Mouse (Mus musculus): Measurements from ENCODE around the gene Ntsr2. TPM values are rescaled to one million over a fixed set of nuclear protein-coding genes. Genes with fewer than 3 reads are reported as not detected.

Ntsr2 gene
- 0.39 and 0.48 TPM in 2 replicates for polyA plus RNA-seq (2015; fragmentation: Nextera tagmentation; extraction: Ambion mirVana)

DNA sequence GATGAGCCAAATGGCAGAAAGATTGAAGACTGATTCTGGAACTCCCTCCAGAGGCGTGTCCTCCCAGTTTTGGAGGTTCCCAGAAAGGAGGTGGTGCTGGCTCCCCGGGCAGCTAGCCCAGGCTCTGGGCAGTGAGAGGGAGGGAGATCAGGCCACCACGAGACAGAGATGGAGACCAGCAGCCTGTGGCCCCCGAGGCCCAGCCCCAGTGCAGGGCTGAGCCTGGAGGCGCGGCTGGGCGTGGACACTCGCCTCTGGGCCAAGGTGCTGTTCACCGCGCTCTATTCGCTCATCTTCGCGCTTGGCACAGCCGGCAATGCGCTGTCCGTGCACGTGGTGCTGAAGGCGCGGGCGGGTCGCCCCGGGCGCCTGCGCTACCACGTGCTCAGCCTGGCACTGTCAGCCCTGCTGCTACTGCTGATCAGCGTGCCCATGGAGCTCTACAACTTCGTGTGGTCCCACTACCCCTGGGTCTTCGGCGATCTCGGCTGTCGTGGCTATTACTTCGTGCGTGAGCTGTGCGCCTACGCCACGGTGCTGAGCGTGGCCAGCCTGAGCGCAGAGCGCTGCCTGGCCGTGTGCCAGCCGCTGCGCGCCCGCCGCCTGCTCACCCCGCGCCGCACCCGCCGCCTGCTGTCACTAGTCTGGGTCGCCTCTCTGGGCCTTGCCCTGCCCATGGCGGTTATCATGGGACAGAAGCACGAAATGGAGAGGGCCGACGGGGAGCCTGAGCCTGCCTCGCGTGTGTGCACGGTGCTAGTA is at the start of gene Ntsr2:
Gene Ntsr2, plus strand, starts transcription at position 51 of the 762 bp plus-strand sequence.
- TF ChIP-seq EP300 (IDR thresholded peaks at IDR 0.05) (no peak), CTCF (IDR thresholded peaks at IDR 0.05) (no peak)
- Histone ChIP-seq H3K27ac (ENCODE audit: low read length) (no peak within 1 kb of the TSS), H3K27me3 (replicated peaks; ENCODE audit: insufficient read depth, low read length) (peaks cover 25% of the 10 kb centered on the region; the same call in 1 of the 2 replicates), H3K4me2 (replicated peaks; ENCODE audit: low read depth, low read length) (peak within 1 kb of the TSS; percentile 27), H3K9me3 (ENCODE audit: low read length) (no peaks in the 10 kb centered on the region), H3K4me1 (ENCODE audit: insufficient read depth, low read depth, low read length) (no peaks in the 10 kb centered on the region), H3K9ac (replicated peaks; ENCODE audit: low read depth) (no peak within 1 kb of the TSS), H3K36me3 (ENCODE audit: insufficient read depth, low read length) (no peaks in the 10 kb centered on the region), H3K4me3 (ENCODE audit: low read depth, low read length) (no peak within 1 kb of the TSS)
- ATAC-seq: peak; percentile 93
- peak; percentile 68 for DNase-seq (ENCODE audit: low spot score)
- 7% methylated on average over 51 of the region's 58 CpGs for WGBS

GRCm38 (mm10) chr12:16605624-16606023 is 47.6 kb upstream of the Ntsr2 start:
- no peaks in the 10 kb centered on the region for H3K4me1 ChIP-seq (ENCODE audit: insufficient read depth, low read depth, low read length)
- no peak overlapping the region for H3K27ac ChIP-seq (ENCODE audit: low read length)
- no peaks in the 10 kb centered on the region for H3K9me3 ChIP-seq (ENCODE audit: low read length)
- H3K27me3 ChIP-seq (replicated peaks; ENCODE audit: insufficient read depth, low read length): no peaks in the 10 kb centered on the region
- no peak overlapping the region for H3K9ac ChIP-seq (replicated peaks; ENCODE audit: low read depth)
- WGBS: 54% methylated on average over 5 of the region's 5 CpGs
- H3K36me3 ChIP-seq (ENCODE audit: insufficient read depth, low read length): no peaks in the 10 kb centered on the region
- TF ChIP-seq EP300 (IDR thresholded peaks at IDR 0.05): no peak
- no peak for TF ChIP-seq CTCF (IDR thresholded peaks at IDR 0.05)
- no peak overlapping the region for H3K4me3 ChIP-seq (ENCODE audit: low read depth, low read length)
- DNase-seq (ENCODE audit: low spot score) (no peak), ATAC-seq (no peak)
- H3K4me2 ChIP-seq (replicated peaks; ENCODE audit: low read depth, low read length): no peak overlapping the region

GRCm38 (mm10) chr12:16610936-16611335 is 42.2 kb upstream of the Ntsr2 start, which contains the start of gene Lpin1:
Lpin1 (minus strand) TSS chr12:16610966.
- ATAC-seq: no peak

DNA sequence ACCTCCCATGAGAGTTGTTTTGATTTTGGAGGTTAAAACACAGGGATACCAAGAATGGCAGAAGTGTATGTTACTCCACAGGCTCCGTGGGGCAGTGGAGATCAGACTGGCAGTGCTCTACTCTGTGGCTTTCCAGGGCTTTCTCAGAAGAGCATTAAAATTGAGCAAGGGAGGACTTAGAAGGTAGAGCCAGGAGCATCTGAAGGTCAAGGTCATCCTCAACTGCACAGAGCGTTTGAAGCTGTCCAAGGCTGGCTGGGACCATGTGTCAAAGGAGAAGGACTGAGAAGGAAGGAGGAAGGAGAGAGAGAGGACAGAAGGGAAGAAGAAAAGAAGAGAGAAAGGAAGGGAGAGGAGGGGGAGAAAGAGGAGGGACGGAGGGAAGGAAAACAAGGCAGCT is 38.6 kb upstream of the Ntsr2 start:
- Histone ChIP-seq H3K27me3 (replicated peaks; ENCODE audit: insufficient read depth, low read length) (no peaks in the 10 kb centered on the region), H3K4me2 (replicated peaks; ENCODE audit: low read depth, low read length) (no peak overlapping the region), H3K9ac (replicated peaks; ENCODE audit: low read depth) (no peak overlapping the region), H3K9me3 (ENCODE audit: low read length) (no peaks in the 10 kb centered on the region), H3K4me1 (ENCODE audit: insufficient read depth, low read depth, low read length) (peaks cover 5% of the 10 kb centered on the region), H3K36me3 (ENCODE audit: insufficient read depth, low read length) (no peaks in the 10 kb centered on the region), H3K27ac (ENCODE audit: low read length) (no peak overlapping the region; the same call in 1 of the 2 replicates), H3K4me3 (ENCODE audit: low read depth, low read length) (no peak overlapping the region)
- DNase-seq (ENCODE audit: low spot score): peak; percentile 42
- no peak for TF ChIP-seq CTCF (IDR thresholded peaks at IDR 0.05)
- TF ChIP-seq EP300 (IDR thresholded peaks at IDR 0.05): no peak
- whole genome bisulfite sequencing: 31% methylated on average over 3 of the region's 3 CpGs
- no peak for ATAC-seq

More at GRCm38 (mm10) chr12:16610936-16611335, 42.2 kb upstream of the Ntsr2 start, which contains the start of gene Lpin1:
- Histone ChIP-seq H3K36me3 (ENCODE audit: insufficient read depth, low read length) (no peaks in the 10 kb centered on the region), H3K4me3 (ENCODE audit: low read depth, low read length) (no peak within 1 kb of the TSS), H3K27me3 (replicated peaks; ENCODE audit: insufficient read depth, low read length) (no peaks in the 10 kb centered on the region), H3K4me2 (replicated peaks; ENCODE audit: low read depth, low read length) (no peak within 1 kb of the TSS), H3K9ac (replicated peaks; ENCODE audit: low read depth) (no peak within 1 kb of the TSS), H3K9me3 (ENCODE audit: low read length) (no peaks in the 10 kb centered on the region), H3K4me1 (ENCODE audit: insufficient read depth, low read depth, low read length) (no peaks in the 10 kb centered on the region), H3K27ac (ENCODE audit: low read length) (no peak within 1 kb of the TSS)
- WGBS: 68% methylated on average over 2 of the region's 2 CpGs
- TF ChIP-seq CTCF (IDR thresholded peaks at IDR 0.05): no peak
- no peak for TF ChIP-seq EP300 (IDR thresholded peaks at IDR 0.05)
- DNase-seq (ENCODE audit: low spot score): no peak

DNA sequence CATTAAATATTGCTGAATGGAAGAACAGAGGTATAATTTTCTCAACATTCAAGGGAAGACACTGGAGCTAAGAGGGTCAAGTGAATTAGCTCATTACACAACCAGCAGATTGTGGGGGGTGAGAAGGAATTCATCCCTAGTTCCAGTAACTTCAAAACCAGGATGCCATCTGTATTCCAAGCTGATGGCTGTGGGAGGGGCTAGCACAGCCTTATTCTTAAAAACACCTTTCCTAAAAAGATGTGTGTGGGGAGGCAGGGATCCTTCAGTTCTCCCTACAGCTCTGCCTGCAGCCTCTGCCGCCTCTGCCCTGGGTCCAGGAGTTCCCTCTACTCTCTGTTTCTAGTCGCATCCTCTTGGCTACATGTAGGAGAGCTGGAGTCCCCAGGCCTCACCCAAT is 37.4 kb upstream of the Ntsr2 start:
- Histone ChIP-seq H3K4me3 (ENCODE audit: low read depth, low read length) (no peak overlapping the region), H3K27ac (ENCODE audit: low read length) (no peak overlapping the region), H3K9ac (replicated peaks; ENCODE audit: low read depth) (no peak overlapping the region), H3K36me3 (ENCODE audit: insufficient read depth, low read length) (no peaks in the 10 kb centered on the region), H3K4me2 (replicated peaks; ENCODE audit: low read depth, low read length) (no peak overlapping the region), H3K27me3 (replicated peaks; ENCODE audit: insufficient read depth, low read length) (no peaks in the 10 kb centered on the region), H3K9me3 (ENCODE audit: low read length) (no peaks in the 10 kb centered on the region), H3K4me1 (ENCODE audit: insufficient read depth, low read depth, low read length) (peaks cover 8% of the 10 kb centered on the region)
- no peak for DNase-seq (ENCODE audit: low spot score)
- 79% methylated on average over 2 of the region's 2 CpGs for WGBS
- TF ChIP-seq CTCF (IDR thresholded peaks at IDR 0.05) (no peak), EP300 (IDR thresholded peaks at IDR 0.05) (no peak)
- no peak for ATAC-seq

DNA sequence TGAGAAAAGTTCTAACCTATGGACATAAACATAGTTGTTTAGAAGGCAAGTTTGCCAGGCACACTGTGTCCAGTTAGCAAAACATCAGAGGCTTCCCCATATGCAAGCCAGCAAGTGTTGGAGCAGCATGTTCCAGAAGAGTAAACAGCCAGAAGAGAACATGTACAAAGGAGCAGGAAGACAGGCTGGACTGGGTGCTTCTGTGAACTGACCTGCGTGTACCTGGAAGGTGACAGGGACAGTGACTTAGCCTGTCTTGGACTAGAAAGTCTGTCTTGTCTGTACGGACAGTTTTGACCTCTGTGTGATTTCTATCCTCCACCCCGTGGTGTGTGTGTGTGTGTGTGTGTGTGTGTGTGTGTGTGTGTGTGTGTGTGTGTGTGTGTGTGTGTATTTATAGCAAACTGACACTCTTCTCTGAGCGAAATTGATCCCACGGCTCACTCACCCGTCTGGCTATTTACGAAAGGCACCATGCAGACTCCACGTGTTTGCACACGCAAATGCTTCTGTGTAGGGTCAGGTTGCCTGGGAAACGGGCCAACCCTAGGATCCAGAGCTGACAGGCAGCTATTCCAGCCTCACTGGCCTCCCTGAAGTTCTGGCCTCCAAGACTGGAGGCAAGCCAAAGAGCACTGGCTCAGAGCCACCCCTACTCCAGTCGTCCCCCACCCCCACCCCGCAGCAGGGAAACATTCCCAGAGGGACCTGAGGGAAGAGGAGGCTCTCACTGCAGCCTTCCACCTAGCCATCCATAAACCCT is 34.5 kb upstream of the Ntsr2 start:
- ATAC-seq: peak; percentile 88
- H3K27me3 ChIP-seq (replicated peaks; ENCODE audit: insufficient read depth, low read length): no peaks in the 10 kb centered on the region
- no peak overlapping the region for H3K4me2 ChIP-seq (replicated peaks; ENCODE audit: low read depth, low read length)
- no peak overlapping the region for H3K4me3 ChIP-seq (ENCODE audit: low read depth, low read length)
- H3K9me3 ChIP-seq (ENCODE audit: low read length): no peaks in the 10 kb centered on the region
- WGBS: 10% methylated on average over 11 of the region's 12 CpGs
- peaks cover 9% of the 10 kb centered on the region for H3K4me1 ChIP-seq (ENCODE audit: insufficient read depth, low read depth, low read length)
- peak overlapping the region; percentile 72 for H3K27ac ChIP-seq (ENCODE audit: low read length)
- TF ChIP-seq EP300 (IDR thresholded peaks at IDR 0.05) (peak; percentile 100), CTCF (IDR thresholded peaks at IDR 0.05) (no peak; the same call in 1 of the 2 replicates)
- DNase-seq (ENCODE audit: low spot score): peak; percentile 95
- H3K36me3 ChIP-seq (ENCODE audit: insufficient read depth, low read length): no peaks in the 10 kb centered on the region
- H3K9ac ChIP-seq (replicated peaks; ENCODE audit: low read depth): no peak overlapping the region
